ENCODE assay signal across 8 mouse cellular contexts in the genomic region with DNA sequence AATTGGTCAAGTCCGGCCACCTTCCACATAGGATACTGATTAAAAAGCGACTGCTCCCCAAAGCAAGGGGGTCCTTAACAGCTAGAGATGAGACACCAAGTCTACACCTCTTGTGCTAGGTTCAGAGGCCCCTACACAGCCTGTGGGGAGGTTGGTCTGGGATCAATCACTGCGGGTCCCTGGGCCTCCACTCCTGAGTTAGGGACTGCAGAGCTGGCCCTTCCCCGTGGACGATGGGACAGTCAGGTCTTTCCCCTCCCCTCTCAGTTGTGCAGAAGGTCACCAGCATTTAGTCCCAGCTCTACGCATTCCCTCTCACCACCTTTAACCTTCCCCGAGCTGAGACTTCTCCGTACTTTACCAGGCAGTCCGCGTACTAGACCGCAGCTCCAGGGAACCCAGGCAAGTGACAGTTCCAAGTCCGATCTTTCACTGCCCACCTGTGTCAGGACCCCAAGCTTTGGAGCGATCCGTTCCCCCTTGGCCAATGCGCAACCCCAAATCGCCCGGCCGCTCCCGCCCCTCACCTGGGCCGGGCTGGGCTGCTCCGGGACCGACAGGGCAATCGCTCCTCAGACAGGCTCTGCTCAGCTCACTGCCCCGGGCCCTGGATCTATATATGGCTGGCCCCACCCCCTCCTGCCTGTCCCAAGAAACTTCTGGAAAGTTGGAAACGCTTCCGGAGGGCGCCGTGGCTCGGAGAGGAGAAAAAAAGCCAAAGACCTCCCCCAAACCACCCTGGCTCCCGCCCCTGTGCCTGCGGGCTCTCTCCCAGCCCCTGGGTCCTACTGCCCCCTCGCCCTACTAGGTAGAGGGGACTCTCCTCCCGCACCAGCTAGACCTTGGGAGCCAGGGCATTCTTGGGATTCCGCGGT. TPM values are rescaled to one million over a fixed set of nuclear protein-coding genes. Genes with fewer than 3 reads are reported as not detected.
A peak's percentile ranks its signal among the peaks of the same experiment; 100 is the strongest.
DNase-seq lines count a peak whose midpoint lies in the region; ATAC-seq and TF ChIP-seq lines count a peak whose summit lies in the region.

A gene (minus strand): TSS at position 714 of the 875 bp plus-strand sequence.

- TF ChIP-seq EP300 in stomach, postnatal 0 days (optimal IDR thresholded peaks at IDR 0.05): no peak

- no peaks in the 10 kb centered on the region for H3K36me3 ChIP-seq in hindbrain, embryonic 16.5 days (ENCODE audit: control insufficient read depth, insufficient read depth, low read length)
- H3K36me3 ChIP-seq in midbrain, embryonic 12.5 days: peaks cover 15% of the 10 kb centered on the region
- H3K36me3 ChIP-seq in stomach, postnatal 0 days (ENCODE audit: control insufficient read depth, insufficient read depth, low read length): peaks cover 11% of the 10 kb centered on the region; the same call in 1 of the 2 replicates

- H3K4me1 ChIP-seq in hindbrain, embryonic 16.5 days (ENCODE audit: control insufficient read depth, insufficient read depth, low read depth, low read length): peaks cover 55% of the 10 kb centered on the region
- H3K4me1 ChIP-seq in midbrain, embryonic 12.5 days: peaks cover 77% of the 10 kb centered on the region
- peaks cover 17% of the 10 kb centered on the region for H3K4me1 ChIP-seq in stomach, postnatal 0 days (replicated peaks; ENCODE audit: control insufficient read depth, insufficient read depth)

- H3K27ac ChIP-seq in hindbrain, embryonic 16.5 days (ENCODE audit: low read depth, low read length): peak within 1 kb of the TSS; percentile 84
- H3K27ac ChIP-seq in midbrain, embryonic 12.5 days (replicated peaks): peak within 1 kb of the TSS; percentile 92
- peak within 1 kb of the TSS; percentile 91 for H3K27ac ChIP-seq in stomach, postnatal 0 days (replicated peaks)

- no peaks in the 10 kb centered on the region for H3K9me3 ChIP-seq in hindbrain, embryonic 16.5 days (ENCODE audit: control insufficient read depth, low read length)
- no peaks in the 10 kb centered on the region for H3K9me3 ChIP-seq in midbrain, embryonic 12.5 days
- H3K9me3 ChIP-seq in stomach, postnatal 0 days (ENCODE audit: control insufficient read depth, low read length): no peaks in the 10 kb centered on the region

- intact Hi-C loops in left cerebral cortex, postnatal 4 days (cut with DNase I): no loop called here

- H3K4me3 ChIP-seq in hindbrain, embryonic 16.5 days (ENCODE audit: low read length): peak within 1 kb of the TSS; percentile 41
- H3K4me3 ChIP-seq in midbrain, embryonic 12.5 days: peak within 1 kb of the TSS; percentile 47
- peak within 1 kb of the TSS; percentile 71 for H3K4me3 ChIP-seq in stomach, postnatal 0 days (ENCODE audit: low read depth, low read length)

- H3K4me2 ChIP-seq in hindbrain, embryonic 16.5 days (ENCODE audit: low read length): peak within 1 kb of the TSS; percentile 65
- H3K4me2 ChIP-seq in midbrain, embryonic 12.5 days (replicated peaks): peak within 1 kb of the TSS; percentile 78
- H3K4me2 ChIP-seq in stomach, postnatal 0 days (replicated peaks; ENCODE audit: low read depth): peak within 1 kb of the TSS; percentile 56

- TF ChIP-seq CTCF in stomach, postnatal 0 days (IDR thresholded peaks at IDR 0.05; ENCODE audit: low read depth): peak; percentile 21; the same call in 1 of the 2 replicates

- no peak for ATAC-seq in cerebellum, adult (ENCODE audit: insufficient number of reproducible peaks, low FRiP score, low TSS enrichment)
- ATAC-seq in hindbrain, embryonic 16.5 days: peak; percentile 57
- peak; percentile 36; the same call in 1 of the 2 replicates for ATAC-seq in midbrain, embryonic 12.5 days (ENCODE audit: low FRiP score, low read depth)
- ATAC-seq in stomach, postnatal 0 days (ENCODE audit: low FRiP score, low TSS enrichment): peak; percentile 81

- H3K27me3 ChIP-seq in hindbrain, embryonic 16.5 days (replicated peaks; ENCODE audit: control insufficient read depth, insufficient read depth, low read length): no peaks in the 10 kb centered on the region
- 0 out of 2 replicates have a peak, but pooled peaks cover 2% of the 10 kb centered on the region for H3K27me3 ChIP-seq in midbrain, embryonic 12.5 days
- no peaks in the 10 kb centered on the region for H3K27me3 ChIP-seq in stomach, postnatal 0 days (ENCODE audit: control insufficient read depth, insufficient read depth, low read length)

- peak within 1 kb of the TSS; percentile 59 for H3K9ac ChIP-seq in hindbrain, embryonic 16.5 days (ENCODE audit: low read depth, low read length)
- peak within 1 kb of the TSS; percentile 66 for H3K9ac ChIP-seq in midbrain, embryonic 12.5 days (replicated peaks)
- H3K9ac ChIP-seq in stomach, postnatal 0 days (ENCODE audit: low read length): peak within 1 kb of the TSS; percentile 85

- WGBS in hindbrain, embryonic 16.5 days: 4% methylated on average over 33 of the region's 35 CpGs
- 2% methylated on average over 35 of the region's 35 CpGs for WGBS in midbrain, embryonic 12.5 days
- WGBS in stomach, postnatal 0 days: 2% methylated on average over 34 of the region's 35 CpGs

- peak; percentile 17 to 25 for DNase-seq in cerebellum, adult 18-20 months
- peak; percentile 38 to 62 for DNase-seq in cerebellum, postnatal 4 days (ENCODE audit: low spot score in 2 of 2)
- peak; percentile 92 for DNase-seq in gastrocnemius, postnatal 25 days
- peak; percentile 79 for DNase-seq in left cerebral cortex, postnatal 4 days
- DNase-seq in stomach, postnatal 0 days (ENCODE audit: low spot score): peak; percentile 84

RNA-seq across cellular contexts. Expression of the gene that starts here (rescaled TPM):
- total RNA-seq in gastrocnemius, postnatal 25 days (2021): 100 to 1,000 TPM; 123 to 166 TPM
- polyA plus RNA-seq in hindbrain, embryonic 16.5 days (2015; fragmentation: Nextera tagmentation; extraction: Ambion mirVana): 261 and 355 TPM in 2 replicates
- total RNA-seq in left cerebral cortex, postnatal 4 days (2021): 10 to 100 TPM; 63.7 to 65.6 TPM
- 475 and 557 TPM in 2 replicates for polyA plus RNA-seq in midbrain, embryonic 12.5 days (2016; fragmentation: Nextera tagmentation; extraction: Ambion mirVana)
- polyA plus RNA-seq in stomach, postnatal 0 days (2015; fragmentation: Nextera tagmentation; extraction: Ambion mirVana): 331 and 433 TPM in 2 replicates

Comparison
In these comparisons a context has a peak if more than half of its experiments do, and no peak if none do; other contexts are left out.
1. DNase-seq: peak in every context shown above with its lines; median percentile 92 in gastrocnemius, postnatal 25 days; 84 in stomach, postnatal 0 days; 79 in left cerebral cortex, postnatal 4 days; 50 in cerebellum, postnatal 4 days; 21 in cerebellum, adult 18-20 months.